Mouse (Mus musculus) myocyte (in vitro differentiated cells): ENCODE measurements at regions not wholly inside any gene's neighbourhood (a gene's known extent, or its start where the extent isn't known, plus 50 kb on each side); places are given as distances from the start of the nearest gene placed in this dataset.

ENCODE experiments used
- MYOG ChIP-seq, 3 experiments: IDR thresholded peaks; one replicate each; pipeline ENCODE4 v1.6.1; 2011; ENCODE audit warnings: control low read depth in 2 of 3, low read depth in 2 of 3, mild to moderate bottlenecking in 2 of 3; ENCODE audit not compliant: insufficient read length in 2 of 3, control insufficient read depth in 1 of 3, insufficient read depth in 1 of 3
- POLR2A ChIP-seq: IDR thresholded peaks from one replicate; pipeline ENCODE4 v1.6.1; 2011; ENCODE audit warnings: low read depth, mild to moderate bottlenecking, control low read depth, moderate library complexity; ENCODE audit not compliant: insufficient read length
- POLR2AphosphoS2 ChIP-seq: IDR thresholded peaks from one replicate; pipeline ENCODE4 v1.6.1; 2011; ENCODE audit warnings: low read depth, control low read depth; ENCODE audit not compliant: insufficient read length
- USF1 ChIP-seq: IDR thresholded peaks from one replicate; pipeline ENCODE4 v1.6.1; 2011; ENCODE audit warnings: low read depth, mild to moderate bottlenecking, control low read depth, moderate library complexity

DNA sequence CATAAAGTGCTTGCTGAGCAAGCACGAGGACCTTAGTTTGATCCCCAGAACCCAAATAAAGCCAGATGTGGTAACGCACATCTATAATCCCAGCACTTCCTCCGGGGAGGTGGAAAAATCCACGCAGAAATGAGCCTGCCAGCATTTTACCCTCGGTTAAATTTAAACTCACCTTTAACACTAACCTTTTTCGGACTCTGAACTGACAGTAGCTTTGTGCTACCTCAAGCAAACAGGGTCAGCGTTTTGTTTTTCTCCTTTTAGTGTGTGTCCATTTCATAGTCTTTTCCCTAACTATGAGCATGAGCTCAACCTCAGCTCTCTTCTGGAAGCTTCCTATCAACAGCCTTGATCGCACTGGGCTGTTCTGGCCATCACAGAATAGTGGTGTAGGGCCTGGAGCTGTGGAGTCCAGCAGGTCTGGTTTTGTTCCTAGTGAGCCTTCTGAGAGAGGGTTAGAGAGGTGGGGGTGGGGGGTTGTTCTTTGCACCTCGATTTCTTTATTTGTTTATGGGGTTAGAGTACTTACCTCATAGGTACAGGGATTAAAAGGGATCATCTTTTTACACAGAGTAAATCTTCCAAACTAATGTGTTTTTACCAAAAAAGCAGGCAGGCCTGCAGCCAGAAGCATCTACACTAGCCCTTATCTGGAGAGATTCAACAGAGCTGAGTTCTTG, 63.1 kb upstream of the Dhx40 start:
- no peak for TF ChIP-seq USF1
- TF ChIP-seq POLR2AphosphoS2 = no peak
- no peak for TF ChIP-seq POLR2A
- TF ChIP-seq MYOG (IDR thresholded peaks at IDR 0.05; ENCODE audit: control insufficient read depth in 1 of 3, insufficient read depth in 1 of 3, insufficient read length in 2 of 3, low read depth in 2 of 3) = no peak
